Mouse (Mus musculus) heart, embryonic 16.5 days (tissue): ENCODE measurements around the gene Stam2. TPM values are rescaled to one million over a fixed set of nuclear protein-coding genes. Genes with fewer than 3 reads are reported as not detected.

Experiments used
- ATAC-seq: fragments of 200-750 bp; cut with Nextera tagmentation; replicated peaks from 2 replicates; pipeline ENCODE4 v1.8.0; 2017; ENCODE audit warnings: moderate number of reproducible peaks; ENCODE audit not compliant: insufficient read depth, low FRiP score; ENCODE audit errors: extremely low read depth
- H3K27ac ChIP-seq: fragments of 300-500 bp; sonication (generic); 2 replicates; pipeline ENCODE4 v1.5.1; 2014; ENCODE audit warnings: mild to moderate bottlenecking, low read length, control low read depth, moderate library complexity
- H3K27me3 ChIP-seq: fragments of 300-500 bp; sonication (generic); 2 replicates; pipeline ENCODE4 v1.6.1; 2014; ENCODE audit warnings: low read length, mixed read lengths; ENCODE audit not compliant: control insufficient read depth, insufficient read depth
- H3K36me3 ChIP-seq: fragments of 300-500 bp; sonication (generic); 2 replicates; pipeline ENCODE4 v1.6.1; 2014; ENCODE audit not compliant: control insufficient read depth, insufficient read depth
- H3K4me1 ChIP-seq: fragments of 300-500 bp; sonication (generic); 2 replicates; pipeline ENCODE4 v1.6.1; 2014; ENCODE audit warnings: low read length, mixed read lengths; ENCODE audit not compliant: control insufficient read depth, insufficient read depth
- H3K4me2 ChIP-seq: fragments of 300-500 bp; sonication (generic); 2 replicates; pipeline ENCODE4 v1.6.1; 2014; ENCODE audit warnings: low read depth, mild to moderate bottlenecking, control low read depth, low read length
- H3K4me3 ChIP-seq: fragments of 300-500 bp; sonication (generic); 2 replicates; pipeline ENCODE4 v1.5.1; 2014; ENCODE audit warnings: mild to moderate bottlenecking, control low read depth, low read length
- H3K9ac ChIP-seq: fragments of 300-500 bp; sonication (generic); 2 replicates; pipeline ENCODE4 v1.6.1; 2014; ENCODE audit warnings: low read length, control low read depth
- H3K9me3 ChIP-seq: fragments of 300-500 bp; sonication (generic); replicated peaks from 2 replicates; pipeline ENCODE4 v1.6.1; 2016; ENCODE audit warnings: low read length; ENCODE audit not compliant: control insufficient read depth
- WGBS: fragments of 180-500 bp; shearing (Covaris S2); extraction: QIAGEN DNeasy Blood & Tissue Kit; methylation state at CpG from one replicate; pipeline ENCODE4 v1.1.7; 2014; 5-methylcytosine and 5-hydroxymethylcytosine counted together
- polyA plus RNA-seq: library from polyadenylated mRNA; unstranded; fragments of >200 nt; fragmentation: Nextera tagmentation; extraction: Ambion mirVana; gene quantifications from 2 replicates; pipeline ENCODE4 v1.2.1, GENCODE M21; 2015

Stam2 gene
- polyA plus RNA-seq, 1 experiment from 2014 or later: 27.7 TPM

GRCm38 (mm10) chr2:52709417-52709816 lies 32.7 kb downstream of the Stam2 start:
- Histone ChIP-seq H3K36me3 (peaks cover 19% of the 10 kb centered on the region), H3K27me3 (no peaks in the 10 kb centered on the region), H3K9me3 (no peaks in the 10 kb centered on the region), H3K9ac (no peak overlapping the region), H3K4me3 (no peak overlapping the region), H3K27ac (no peak overlapping the region), H3K4me1 (peaks cover 2% of the 10 kb centered on the region; the same call in 1 of the 2 replicates), H3K4me2 (no peak overlapping the region)
- ATAC-seq: no peak
- 86% methylated on average over 5 of the region's 5 CpGs for WGBS

DNA sequence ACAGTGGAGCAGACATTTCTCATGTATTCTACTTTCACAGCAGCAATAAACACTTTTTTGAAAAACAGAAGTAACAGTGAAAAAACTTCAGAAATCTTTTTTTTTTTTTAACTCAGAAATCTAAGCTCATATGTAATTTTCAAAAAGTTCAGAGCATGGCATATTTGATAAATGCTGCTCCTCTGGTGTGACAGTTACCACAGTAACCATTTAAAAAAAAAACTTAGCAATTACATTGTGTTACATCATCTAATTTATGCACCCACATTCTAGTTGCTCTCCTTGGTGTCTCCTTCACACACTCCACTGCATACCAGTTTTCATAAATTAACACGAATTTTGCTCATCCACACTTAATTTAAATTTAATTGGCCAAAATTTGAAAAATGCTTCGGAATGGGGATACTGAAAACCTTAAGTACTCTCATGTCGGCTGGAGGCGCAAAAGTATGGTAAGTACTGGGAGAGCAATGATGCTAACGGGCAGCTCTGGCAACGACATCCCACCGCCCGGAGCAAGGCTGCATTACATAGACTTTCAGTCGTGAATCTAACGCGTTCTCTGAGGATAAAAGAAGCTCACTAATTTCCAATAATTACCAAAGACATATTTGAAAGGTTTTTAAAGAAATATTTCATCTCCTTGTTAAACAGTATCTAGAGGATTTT lies 40.6 kb downstream of the Stam2 start:
- H3K4me1 ChIP-seq: peaks cover 2% of the 10 kb centered on the region; the same call in 1 of the 2 replicates
- H3K9ac ChIP-seq: no peak overlapping the region
- H3K27ac ChIP-seq: no peak overlapping the region
- H3K4me3 ChIP-seq: no peak overlapping the region
- H3K9me3 ChIP-seq: no peaks in the 10 kb centered on the region
- 91% methylated on average over 11 of the region's 11 CpGs for WGBS
- no peak for ATAC-seq
- H3K36me3 ChIP-seq: peaks cover 14% of the 10 kb centered on the region
- H3K27me3 ChIP-seq: no peaks in the 10 kb centered on the region
- H3K4me2 ChIP-seq: no peak overlapping the region

GRCm38 (mm10) chr2:52700352-52700751 lies 41.7 kb downstream of the Stam2 start:
- 77% methylated on average over 5 of the region's 5 CpGs for WGBS
- Histone ChIP-seq H3K27me3 (no peaks in the 10 kb centered on the region), H3K4me3 (no peak overlapping the region), H3K4me1 (peaks cover 2% of the 10 kb centered on the region; the same call in 1 of the 2 replicates), H3K9me3 (no peaks in the 10 kb centered on the region), H3K9ac (no peak overlapping the region), H3K36me3 (peaks cover 8% of the 10 kb centered on the region; the same call in 1 of the 2 replicates), H3K27ac (no peak overlapping the region), H3K4me2 (no peak overlapping the region)
- no peak for ATAC-seq

GRCm38 (mm10) chr2:52694604-52695003 lies 47.5 kb downstream of the Stam2 start:
- no peaks in the 10 kb centered on the region for H3K9me3 ChIP-seq
- H3K4me1 ChIP-seq: no peaks in the 10 kb centered on the region
- no peak for ATAC-seq
- no peak overlapping the region for H3K9ac ChIP-seq
- H3K4me2 ChIP-seq: no peak overlapping the region
- no peak overlapping the region for H3K4me3 ChIP-seq
- H3K27ac ChIP-seq: no peak overlapping the region
- peaks cover 8% of the 10 kb centered on the region; the same call in 1 of the 2 replicates for H3K36me3 ChIP-seq
- no peaks in the 10 kb centered on the region for H3K27me3 ChIP-seq
- WGBS: 82% methylated on average over 6 of the region's 6 CpGs

DNA sequence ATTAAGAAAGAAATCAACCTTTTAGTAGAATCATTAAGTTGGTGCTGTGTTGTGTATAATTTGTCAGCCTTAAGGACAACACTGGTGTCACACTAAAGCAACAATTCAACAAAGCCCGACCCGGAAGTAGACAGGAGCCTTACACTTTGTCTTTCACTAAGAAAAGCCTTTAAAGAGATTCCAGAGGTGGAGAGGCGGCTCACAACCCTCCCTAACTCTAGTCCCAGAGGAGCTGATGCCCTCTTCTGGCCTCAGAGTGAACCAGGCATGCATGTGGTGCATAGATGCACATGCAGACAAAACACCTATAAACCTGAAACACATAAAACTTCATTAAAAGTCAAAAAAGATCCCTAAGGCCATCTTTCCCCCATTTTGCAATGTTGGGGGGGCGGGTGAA lies 50.3 kb downstream of the Stam2 start:
- Histone ChIP-seq H3K4me2 (no peak overlapping the region), H3K9ac (no peak overlapping the region), H3K27me3 (no peaks in the 10 kb centered on the region), H3K4me3 (no peak overlapping the region), H3K9me3 (no peaks in the 10 kb centered on the region), H3K27ac (no peak overlapping the region), H3K36me3 (peaks cover 5% of the 10 kb centered on the region; the same call in 1 of the 2 replicates), H3K4me1 (no peaks in the 10 kb centered on the region)
- 72% methylated on average over 4 of the region's 4 CpGs for WGBS
- ATAC-seq: no peak

DNA sequence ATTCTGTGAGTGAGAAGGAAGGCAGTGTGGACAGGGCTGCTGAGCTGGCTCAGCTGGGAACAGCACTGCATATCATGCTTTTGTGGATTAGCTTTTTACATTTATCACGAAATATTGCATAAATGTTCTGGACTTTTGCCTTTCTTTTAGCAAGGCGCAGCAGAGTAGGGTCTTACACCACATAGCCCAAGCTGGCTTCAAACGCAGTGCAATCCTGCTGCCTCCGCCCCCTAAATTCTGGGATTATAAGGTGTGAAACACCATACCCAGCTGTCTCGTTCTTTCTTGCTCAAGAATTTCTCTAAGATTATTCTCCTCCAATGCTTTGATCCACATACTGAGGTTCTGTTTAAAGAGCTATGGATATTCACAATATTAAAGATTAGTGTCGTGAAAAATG lies 55.5 kb downstream of the Stam2 start:
- Histone ChIP-seq H3K27ac (no peak overlapping the region), H3K36me3 (no peaks in the 10 kb centered on the region), H3K4me1 (no peaks in the 10 kb centered on the region), H3K4me3 (no peak overlapping the region), H3K4me2 (no peak overlapping the region), H3K9me3 (no peaks in the 10 kb centered on the region), H3K9ac (no peak overlapping the region), H3K27me3 (no peaks in the 10 kb centered on the region)
- WGBS: 69% methylated on average over 6 of the region's 6 CpGs
- no peak for ATAC-seq

- H3K27me3 ChIP-seq: peaks cover 5% of the 10 kb centered on the region; the same call in 1 of the 2 replicates
- no peak overlapping the region for H3K27ac ChIP-seq
- no peaks in the 10 kb centered on the region for H3K36me3 ChIP-seq
- WGBS: 65% methylated on average over 4 of the region's 4 CpGs
- no peak overlapping the region for H3K4me2 ChIP-seq
- H3K9me3 ChIP-seq: no peaks in the 10 kb centered on the region
- H3K9ac ChIP-seq: no peak overlapping the region
- peaks cover 7% of the 10 kb centered on the region; the same call in 1 of the 2 replicates for H3K4me1 ChIP-seq
- no peak overlapping the region for H3K4me3 ChIP-seq
- no peak for ATAC-seq
These were observed 64.5 kb downstream of the Stam2 start for GRCm38 (mm10) chr2:52677589-52677988.

GRCm38 (mm10) chr2:52676913-52677303 lies 65.2 kb downstream of the Stam2 start:
- WGBS: 13% methylated on average over 6 of the region's 6 CpGs

DNA sequence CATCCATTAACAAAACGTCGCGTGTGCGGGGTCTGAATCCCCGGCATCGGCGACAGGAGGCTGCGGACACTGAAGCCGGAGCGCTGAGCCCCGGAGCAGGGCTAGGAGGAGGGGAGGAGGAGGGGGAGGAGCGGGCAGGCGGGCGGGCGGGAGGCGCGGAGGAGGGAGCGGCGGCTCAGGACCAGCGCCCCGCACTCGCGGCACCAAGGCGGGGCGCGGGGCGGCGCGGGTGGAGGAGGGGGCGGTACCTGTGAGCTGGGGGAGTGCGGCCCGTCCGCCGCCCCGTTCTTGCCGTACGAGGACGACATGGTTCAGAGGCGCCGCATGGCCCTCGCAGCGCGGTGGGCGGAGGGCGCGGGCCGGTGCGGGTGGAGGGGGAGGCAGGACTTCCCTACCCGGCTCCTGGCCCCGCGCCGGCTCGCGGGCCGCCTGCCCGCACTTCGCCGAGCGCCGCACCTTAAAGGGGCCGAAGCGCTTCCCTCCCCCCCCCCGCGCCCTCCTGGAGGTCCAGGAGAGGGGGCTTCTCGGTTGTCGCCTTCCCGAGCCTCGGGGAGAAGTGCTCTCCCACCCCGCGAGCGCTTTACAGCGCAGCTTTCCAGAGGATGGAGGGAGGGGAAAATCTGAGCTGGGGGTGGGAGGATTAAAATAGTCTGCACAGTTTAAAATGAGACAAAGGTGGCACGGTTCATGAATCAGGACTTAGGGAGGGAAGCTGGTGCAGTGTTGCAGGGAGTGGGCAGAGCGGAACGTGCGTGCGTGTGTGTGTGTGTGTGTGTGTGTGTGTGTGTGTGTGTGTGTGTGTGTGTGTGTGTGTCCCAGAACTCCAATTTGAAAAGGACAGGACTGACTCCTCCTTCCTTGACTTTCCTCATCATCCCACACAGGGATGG lies 65.8 kb downstream of the Stam2 start, which contains the start of gene Cacnb4:
TSS of gene Cacnb4 (minus strand) at position 809 of the 890 bp plus-strand sequence.
- Histone ChIP-seq H3K4me2 (peak within 1 kb of the TSS; percentile 92), H3K9ac (peak within 1 kb of the TSS; percentile 76), H3K36me3 (no peaks in the 10 kb centered on the region), H3K27me3 (peaks cover 5% of the 10 kb centered on the region; the same call in 1 of the 2 replicates), H3K4me3 (peak within 1 kb of the TSS; percentile 73), H3K27ac (no peak within 1 kb of the TSS), H3K4me1 (peaks cover 7% of the 10 kb centered on the region; the same call in 1 of the 2 replicates), H3K9me3 (no peaks in the 10 kb centered on the region)
- peak; percentile 71 for ATAC-seq
- under 1% methylated on average over 42 of the region's 77 CpGs for WGBS

More at GRCm38 (mm10) chr2:52676913-52677303, 65.2 kb downstream of the Stam2 start:
- Histone ChIP-seq H3K4me2 (peak overlapping the region; percentile 92), H3K27me3 (peaks cover 5% of the 10 kb centered on the region; the same call in 1 of the 2 replicates), H3K27ac (no peak overlapping the region), H3K4me3 (peak overlapping the region; percentile 73), H3K36me3 (no peaks in the 10 kb centered on the region), H3K9me3 (no peaks in the 10 kb centered on the region), H3K9ac (peak overlapping the region; percentile 76), H3K4me1 (peaks cover 7% of the 10 kb centered on the region; the same call in 1 of the 2 replicates)
- no peak for ATAC-seq
